Mouse (Mus musculus): Measurements from ENCODE around the gene Vps45. TPM values are rescaled to one million over a fixed set of nuclear protein-coding genes. Genes with fewer than 3 reads are reported as not detected.
"Not testable (repeated sequence)": the region's sequence is repeated elsewhere in the genome, so short reads cannot be mapped to it uniquely, and the experiment has no call there.

The Vps45 gene
- total RNA-seq, 2 experiments from 2014 or later = 32.9 to 39.4 TPM

- no peak for DNase-seq (ENCODE audit: low spot score in 2 of 2)
These were observed 22.7 kb upstream of the Vps45 start for GRCm38 (mm10) chr3:96081006-96081405.

- DNase-seq (ENCODE audit: low spot score in 2 of 2) = no peak
These were observed 20.4 kb upstream of the Vps45 start for GRCm38 (mm10) chr3:96078711-96079110.

GRCm38 (mm10) chr3:96078066-96078465, 19.8 kb upstream of the Vps45 start:
- DNase-seq (ENCODE audit: low spot score in 2 of 2) = no peak

GRCm38 (mm10) chr3:96072921-96073486, 14.7 kb upstream of the Vps45 start:
- no peak for DNase-seq (ENCODE audit: low spot score in 2 of 2)

- DNase-seq (ENCODE audit: low spot score in 2 of 2) = no peak
These were observed 12.0 kb upstream of the Vps45 start for GRCm38 (mm10) chr3:96070241-96070640.

GRCm38 (mm10) chr3:96069542-96069941, 11.3 kb upstream of the Vps45 start:
- no peak for DNase-seq (ENCODE audit: low spot score in 2 of 2)

GRCm38 (mm10) chr3:96069046-96069445, 10.8 kb upstream of the Vps45 start:
- no peak for DNase-seq (ENCODE audit: low spot score in 2 of 2)

- DNase-seq (ENCODE audit: low spot score in 2 of 2) = no peak
These were observed 8.5 kb upstream of the Vps45 start for GRCm38 (mm10) chr3:96066741-96067140.

- DNase-seq (ENCODE audit: low spot score in 2 of 2) = no peak
These were observed 7.6 kb upstream of the Vps45 start for GRCm38 (mm10) chr3:96065754-96066375.

- no peak for DNase-seq (ENCODE audit: low spot score in 2 of 2)
These were observed 6.9 kb upstream of the Vps45 start for GRCm38 (mm10) chr3:96065147-96065546.

GRCm38 (mm10) chr3:96064217-96064616, 6.0 kb upstream of the Vps45 start:
- DNase-seq (ENCODE audit: low spot score in 2 of 2) = no peak

GRCm38 (mm10) chr3:96063299-96063698, 5.0 kb upstream of the Vps45 start:
- no peak for DNase-seq (ENCODE audit: low spot score in 2 of 2)

- no peak for DNase-seq (ENCODE audit: low spot score in 2 of 2)
These were observed 1.9 kb upstream of the Vps45 start for GRCm38 (mm10) chr3:96060146-96060545.

- DNase-seq (ENCODE audit: low spot score in 2 of 2) = peak; percentile 58 to 76
These were observed 490 bp downstream of the Vps45 start for GRCm38 (mm10) chr3:96057747-96058204.

GRCm38 (mm10) chr3:96056031-96056430, 2.2 kb downstream of the Vps45 start:
- DNase-seq (ENCODE audit: low spot score in 2 of 2) = no peak

GRCm38 (mm10) chr3:96055294-96055693, 3.0 kb downstream of the Vps45 start:
- no peak for DNase-seq (ENCODE audit: low spot score in 2 of 2)

- DNase-seq (ENCODE audit: low spot score in 2 of 2) = no peak
These were observed 6.4 kb downstream of the Vps45 start for GRCm38 (mm10) chr3:96051839-96052238.

GRCm38 (mm10) chr3:96051186-96051585, 7.1 kb downstream of the Vps45 start:
- no peak for DNase-seq (ENCODE audit: low spot score in 2 of 2)

GRCm38 (mm10) chr3:96050779-96051178, 7.5 kb downstream of the Vps45 start:
- no peak for DNase-seq (ENCODE audit: low spot score in 2 of 2)

- DNase-seq (ENCODE audit: low spot score in 2 of 2) = not testable (repeated sequence)
These were observed 13.7 kb downstream of the Vps45 start for GRCm38 (mm10) chr3:96044559-96044958.

- DNase-seq (ENCODE audit: low spot score in 2 of 2) = no peak
These were observed 15.2 kb downstream of the Vps45 start for GRCm38 (mm10) chr3:96043104-96043503.

- DNase-seq (ENCODE audit: low spot score in 2 of 2) = no peak
These were observed 17.2 kb downstream of the Vps45 start for GRCm38 (mm10) chr3:96041079-96041478.

- DNase-seq (ENCODE audit: low spot score in 2 of 2) = no peak
These were observed 17.6 kb downstream of the Vps45 start for GRCm38 (mm10) chr3:96040663-96041006.
